Mouse (Mus musculus): ENCODE data around the gene Flot1. TPM values are rescaled to one million over a fixed set of nuclear protein-coding genes. Genes with fewer than 3 reads are reported as not detected.

The Flot1 gene
- total RNA-seq, 2 experiments from 2014 or later = 127 to 158 TPM

DNA sequence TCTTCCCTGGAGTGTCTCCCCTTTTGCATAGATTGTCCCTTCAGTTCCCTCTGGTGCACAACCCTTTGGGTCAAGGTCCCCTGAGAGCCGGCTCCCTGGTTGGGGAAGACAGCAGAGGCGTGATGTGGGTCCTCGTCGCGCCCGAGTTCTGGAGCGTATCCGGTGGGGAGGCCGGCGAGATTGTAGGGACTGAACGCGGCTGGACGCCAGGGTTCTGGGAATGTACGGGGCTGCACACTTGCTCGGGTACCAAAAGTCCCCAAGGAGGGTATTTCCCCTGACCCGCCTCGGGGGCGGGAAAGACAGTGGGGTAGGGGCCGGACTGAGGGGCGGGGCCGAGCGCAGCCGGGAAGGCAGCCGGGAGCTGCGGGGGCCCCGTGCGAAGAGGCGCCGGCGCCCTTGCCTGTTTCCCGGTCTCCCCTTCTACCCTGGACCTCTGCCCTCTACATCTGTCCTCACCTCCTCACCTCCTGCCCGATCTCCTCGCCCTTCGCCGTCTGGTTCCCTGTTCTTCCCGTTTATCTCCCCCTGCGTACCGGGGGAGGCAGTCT lies 43.3 kb downstream of the Flot1 start:
- peak in 1 of 2 experiments; percentile 34 for DNase-seq (ENCODE audit: low spot score in 2 of 2)

DNA sequence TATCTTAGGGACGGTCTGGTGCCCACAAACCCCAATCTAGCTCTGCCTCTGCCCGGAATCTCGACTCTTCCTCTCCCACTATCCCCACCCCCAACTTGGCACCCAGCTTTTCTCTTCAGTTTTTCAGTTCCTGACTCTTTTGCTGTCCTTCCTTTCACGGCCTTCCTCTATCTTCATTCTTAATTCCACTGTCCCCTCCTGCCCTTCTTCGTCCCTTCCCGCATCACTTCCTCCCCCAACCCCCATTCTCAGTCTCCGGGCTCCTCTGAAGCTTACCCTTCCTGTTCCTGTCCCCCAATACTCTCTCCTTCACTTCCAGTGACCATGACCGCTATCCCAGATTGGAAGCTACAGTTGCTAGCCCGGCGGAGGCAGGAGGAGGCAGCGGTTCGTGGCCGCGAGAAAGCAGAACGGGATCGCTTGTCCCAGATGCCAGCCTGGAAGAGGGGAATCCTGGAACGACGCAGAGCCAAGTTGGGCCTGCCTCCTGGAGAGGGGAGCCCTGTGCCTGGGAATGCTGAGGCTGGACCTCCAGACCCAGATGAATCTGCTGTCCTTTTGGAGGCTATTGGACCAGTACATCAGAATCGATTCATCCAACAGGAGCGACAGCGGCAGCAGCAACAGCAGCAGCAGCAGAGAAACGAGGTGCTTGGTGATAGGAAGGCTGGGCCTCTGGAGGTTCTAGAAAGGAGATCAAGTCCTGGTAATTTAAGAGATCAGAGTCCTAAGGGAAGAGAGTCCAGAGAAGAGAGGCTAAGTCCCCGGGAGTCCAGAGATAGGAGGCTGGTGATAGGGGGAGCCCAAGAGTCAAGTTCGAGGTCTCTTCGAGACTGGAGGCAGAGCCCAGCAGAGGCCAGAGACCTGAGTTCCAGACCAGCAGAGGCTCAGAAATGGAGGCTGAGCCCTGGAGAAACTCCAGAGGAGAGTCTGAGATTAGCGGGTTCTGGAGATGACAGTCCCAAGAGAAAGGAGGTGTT lies 44.2 kb downstream of the Flot1 start:
- no peak for DNase-seq (ENCODE audit: low spot score in 2 of 2)

DNA sequence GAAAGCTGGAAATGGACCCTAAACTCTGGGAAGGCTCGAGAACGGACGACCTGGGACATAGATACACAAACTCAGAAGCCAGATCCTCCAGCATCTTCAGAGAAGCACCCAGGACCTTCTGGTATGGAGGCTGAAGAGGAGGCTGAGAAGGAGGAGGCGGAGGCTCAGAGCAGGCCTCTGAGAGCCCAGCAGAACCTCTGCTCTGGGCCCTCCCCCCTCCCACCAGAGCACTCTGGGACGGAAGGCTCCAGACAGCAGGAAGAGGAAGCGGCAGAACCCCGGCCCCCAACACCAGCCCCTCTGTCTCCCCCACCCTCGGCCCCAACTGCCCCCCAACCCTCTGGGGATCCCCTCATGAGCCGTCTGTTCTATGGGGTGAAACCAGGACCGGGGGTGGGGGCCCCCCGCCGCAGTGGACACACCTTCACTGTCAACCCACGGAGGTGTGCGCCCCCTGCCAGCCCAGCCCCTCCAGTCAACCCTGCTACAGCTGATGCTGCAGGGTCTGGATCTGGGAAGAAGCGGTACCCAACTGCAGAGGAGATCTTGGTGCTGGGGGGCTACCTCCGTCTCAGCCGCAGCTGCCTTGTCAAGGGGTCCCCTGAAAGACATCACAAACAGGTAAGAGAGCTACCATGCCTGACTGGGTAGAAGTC lies 45.3 kb downstream of the Flot1 start:
- no peak for DNase-seq (ENCODE audit: low spot score in 2 of 2)

DNA sequence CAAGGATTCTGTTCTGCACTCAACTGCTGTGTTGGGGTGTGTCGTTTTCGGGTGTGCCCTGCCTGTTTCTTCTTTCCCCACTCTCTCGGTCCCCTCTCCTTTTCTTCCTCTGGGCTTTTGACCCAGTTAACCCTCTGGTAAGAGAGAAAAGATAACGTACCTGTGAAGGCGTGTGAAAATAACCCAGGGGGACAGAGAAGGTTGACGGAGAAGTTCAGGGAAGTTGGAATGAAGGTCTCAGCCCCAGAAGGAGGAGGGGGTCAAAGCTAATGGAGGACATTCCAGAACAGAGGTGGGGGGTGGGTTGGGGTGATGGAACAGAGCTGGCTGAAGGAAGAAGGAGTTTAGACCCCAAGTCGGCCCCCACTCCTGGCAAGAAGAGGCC lies 45.9 kb downstream of the Flot1 start:
- DNase-seq (ENCODE audit: low spot score in 2 of 2) = no peak

DNA sequence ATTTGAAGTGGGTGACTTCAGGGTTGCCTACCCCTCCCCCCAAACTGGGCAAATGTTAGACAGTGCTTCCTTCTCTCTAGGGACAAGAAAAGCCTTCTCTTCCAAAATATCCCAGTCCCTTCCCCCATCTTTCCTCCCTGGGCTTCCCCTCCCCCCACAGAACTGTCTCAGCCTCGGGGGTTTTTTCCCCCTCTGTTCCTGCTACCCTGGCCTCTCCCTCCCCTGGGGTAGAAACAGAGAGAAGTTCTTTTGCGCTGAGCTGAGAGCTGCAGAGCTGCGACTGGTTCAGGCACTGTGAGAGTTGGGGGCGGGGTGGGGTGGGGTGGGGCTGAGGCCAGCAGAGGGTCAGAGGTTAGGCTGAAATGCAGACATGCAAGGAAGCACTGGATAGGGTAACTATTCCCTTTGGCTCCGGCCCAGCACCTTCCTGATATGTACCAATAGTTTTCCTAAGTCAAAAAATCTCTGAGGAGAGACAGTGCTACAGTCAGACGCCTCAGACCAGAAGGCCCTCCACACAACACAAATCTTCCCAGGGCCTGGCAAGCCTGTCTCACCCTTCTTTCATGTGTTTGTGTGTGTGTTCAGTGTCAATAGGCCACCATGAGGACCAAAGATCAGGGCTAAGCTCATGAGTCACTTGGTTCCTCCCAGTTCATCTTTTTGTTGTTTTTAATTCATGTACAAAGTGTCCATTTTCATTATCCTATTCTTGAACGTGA lies 46.5 kb downstream of the Flot1 start:
- no peak for DNase-seq (ENCODE audit: low spot score in 2 of 2)

DNA sequence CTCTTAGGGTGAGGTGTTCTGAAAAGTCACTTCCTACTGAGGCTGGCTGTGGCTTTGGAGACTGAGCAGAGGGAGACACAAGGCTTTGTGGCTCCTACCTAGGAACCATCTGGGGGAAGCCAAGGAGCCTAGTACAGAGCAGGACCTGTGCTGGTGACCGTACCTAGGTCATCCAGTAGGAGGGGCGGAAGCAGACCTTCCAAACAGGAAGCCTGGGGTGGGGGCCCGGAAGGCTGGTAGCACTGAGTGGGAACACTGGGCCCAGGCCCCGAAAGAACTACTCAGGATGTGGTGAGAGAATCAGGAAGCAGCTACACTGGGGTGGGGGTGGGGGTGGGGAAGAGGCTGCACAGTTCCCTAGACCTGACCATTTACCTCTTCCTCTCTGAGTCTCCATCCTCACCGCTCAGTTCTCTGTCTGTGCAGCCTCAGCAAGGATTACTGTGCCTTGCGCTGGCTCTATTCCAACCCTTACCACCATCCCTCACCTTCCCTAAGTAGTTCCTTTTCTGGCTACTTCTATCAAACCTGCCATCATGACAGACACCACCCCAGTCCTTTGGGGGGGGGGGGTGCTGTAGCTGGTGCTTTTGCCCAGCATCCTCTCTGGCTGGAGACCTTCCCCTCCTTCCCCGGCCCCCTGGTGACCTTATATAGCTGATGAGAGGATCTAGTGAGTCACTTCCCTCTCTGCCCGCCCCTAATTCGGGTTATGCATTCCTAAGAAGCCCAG lies 47.3 kb downstream of the Flot1 start:
- DNase-seq (ENCODE audit: low spot score in 2 of 2) = no peak

DNA sequence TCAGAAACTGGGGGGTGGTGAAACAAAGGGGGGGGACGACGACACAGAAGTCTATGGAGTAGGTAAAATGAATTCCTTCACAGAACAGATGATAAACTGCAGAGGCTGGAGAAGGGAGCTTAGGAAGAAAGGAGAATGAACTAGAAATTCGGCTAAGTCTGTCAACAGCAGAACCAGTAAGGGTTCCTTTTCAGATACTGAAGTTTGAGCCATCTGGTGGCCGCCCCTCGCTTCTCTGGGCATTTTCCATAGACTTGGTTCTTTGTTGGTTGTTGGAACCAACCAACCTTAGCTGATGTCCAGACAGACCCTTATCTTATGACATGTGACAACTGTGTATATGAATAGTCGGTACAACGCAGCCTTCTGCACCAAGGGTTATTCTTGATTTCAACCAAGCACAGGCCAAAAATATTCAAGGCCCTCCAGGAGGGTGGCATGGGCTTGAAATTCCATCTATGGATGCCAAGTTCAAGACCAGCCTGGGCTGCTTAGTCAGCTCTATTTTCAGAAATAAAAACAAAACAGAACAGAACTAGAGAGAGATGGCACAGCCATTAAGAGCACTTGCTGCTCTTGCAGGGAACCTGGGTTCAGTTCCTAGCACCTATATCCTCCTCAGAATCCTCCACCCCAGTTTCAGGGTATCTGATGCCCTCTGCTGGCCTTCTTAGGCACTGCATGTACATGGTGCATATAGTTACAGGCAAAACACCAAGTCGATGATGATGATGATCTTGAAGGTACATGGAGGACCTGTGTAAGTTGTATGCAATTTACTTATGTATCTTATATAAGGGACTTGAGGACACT lies 48.1 kb downstream of the Flot1 start:
- no peak for DNase-seq (ENCODE audit: low spot score in 2 of 2)

DNA sequence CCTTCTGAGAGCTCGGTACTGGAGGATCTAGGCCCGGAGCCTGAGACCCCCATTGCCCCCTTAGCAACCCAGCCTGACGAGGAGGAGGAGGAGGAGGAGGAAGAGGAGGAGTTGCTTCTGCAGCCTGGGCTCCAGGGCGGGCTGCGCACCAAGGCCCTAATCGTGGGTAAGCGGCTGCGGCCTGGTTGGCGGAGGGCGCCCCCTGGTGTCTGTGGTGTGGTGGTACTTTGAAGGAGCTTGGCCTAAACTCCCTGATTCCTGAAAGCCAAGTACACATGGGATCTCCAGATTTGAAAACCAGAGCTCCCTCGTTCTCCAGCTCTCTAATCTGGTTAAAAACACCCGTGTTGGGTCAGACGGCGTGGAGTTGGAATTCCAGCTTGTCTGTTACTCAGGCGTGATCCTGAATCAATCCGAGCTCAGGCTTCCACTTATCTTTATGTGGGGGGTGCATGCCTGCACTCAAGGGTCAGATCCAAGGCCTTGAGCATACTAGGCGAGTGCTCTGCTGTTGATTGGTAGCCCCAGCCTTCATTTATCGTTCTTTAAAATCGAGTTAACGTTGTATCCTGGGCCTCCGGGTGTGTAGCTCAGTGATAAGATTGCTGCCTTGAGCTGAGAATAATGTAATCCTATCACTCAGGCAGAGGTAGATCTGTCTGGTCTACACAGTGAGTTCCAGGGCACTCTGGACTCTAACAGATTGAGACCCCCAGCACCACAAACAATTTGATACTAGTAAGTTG lies 50.9 kb downstream of the Flot1 start:
- DNase-seq (ENCODE audit: low spot score in 2 of 2) = peak; percentile 87

DNA sequence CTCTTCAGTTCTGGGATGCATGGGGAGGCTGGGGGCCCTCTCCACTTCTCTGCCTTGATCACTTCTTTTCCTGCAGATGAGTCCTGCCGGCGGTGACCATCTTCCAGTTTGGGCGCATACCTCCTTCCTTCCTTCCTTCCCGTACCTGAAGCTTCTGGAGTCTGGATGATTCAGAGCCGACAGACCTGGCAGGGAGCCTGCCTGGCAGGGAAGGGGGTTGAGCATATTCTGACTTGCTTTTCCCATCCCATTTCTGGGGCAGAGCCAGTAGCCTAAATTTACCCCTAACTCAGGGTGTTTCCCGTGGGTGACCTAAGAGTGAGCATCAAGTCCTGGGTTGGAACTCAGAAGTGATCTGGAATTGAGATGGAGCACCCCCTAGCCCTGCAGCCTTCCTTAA lies 51.7 kb downstream of the Flot1 start:
- DNase-seq (ENCODE audit: low spot score in 2 of 2) = peak; percentile 50 to 56

DNA sequence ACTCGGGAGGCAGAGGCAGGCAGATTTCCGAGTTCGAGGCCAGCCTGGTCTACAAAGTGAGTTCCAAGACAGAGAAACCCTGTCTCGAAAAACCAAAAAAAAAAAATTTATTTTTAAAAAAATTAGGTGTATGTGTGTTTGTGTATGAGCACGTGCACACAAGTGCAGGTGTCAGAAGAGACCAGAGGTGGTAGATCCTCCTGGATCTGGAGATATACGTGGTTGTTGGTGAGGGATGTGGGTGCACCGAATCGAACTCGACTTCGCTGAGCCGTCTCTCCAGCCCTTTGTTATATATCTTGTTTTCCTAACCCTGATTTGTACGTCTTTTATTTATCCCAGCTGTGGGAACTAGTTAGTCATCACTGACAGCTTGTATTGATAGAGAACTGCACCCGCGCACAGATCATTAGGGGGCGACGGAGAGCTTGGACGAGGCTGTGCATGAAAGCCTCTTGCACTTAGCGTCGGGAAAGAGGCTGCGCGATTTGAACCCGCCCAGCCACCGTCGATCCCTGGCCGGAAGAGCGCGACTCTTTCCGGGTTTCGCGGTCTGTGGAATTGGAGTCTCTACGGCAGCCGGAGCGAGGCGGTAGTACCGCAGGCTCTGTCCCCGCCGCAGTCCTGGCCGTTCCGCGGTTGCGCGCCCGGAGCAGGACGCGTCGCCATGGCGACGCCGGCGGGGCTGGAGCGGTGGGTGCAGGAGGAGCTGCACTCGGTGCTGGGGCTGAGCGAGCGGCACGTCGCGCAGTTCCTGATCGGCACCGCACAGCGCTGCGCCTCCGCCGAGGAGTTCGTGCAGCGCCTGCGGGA lies 56.4 kb downstream of the Flot1 start, which contains the start of gene Dhx16:
Gene Dhx16, plus strand, starts transcription at position 575 of the 813 bp plus-strand sequence.
- peak; percentile 97 to 98 for DNase-seq (ENCODE audit: low spot score in 2 of 2)

Small RNAs within 50 kb of the gene (microRNA-seq; reads per million reads assigned to microRNA genes)
- gene Gm28033 = 0 to 0.42 reads per million in 2 experiments

Other genes starting within 250 kb of the Flot1 start
- not detected for gene Sfta2, start 221.7 kb upstream of the Flot1 start, total RNA-seq (2021)
- gene Gm9573, start 196.6 kb upstream of the Flot1 start, total RNA-seq (2021) = not detected
- not detected for gene Mucl3, start 179.5 kb upstream of the Flot1 start, total RNA-seq (2021)
- gene Vars2, start 155.6 kb upstream of the Flot1 start, total RNA-seq (2021) = 10 to 100 TPM; 34.3 to 35.1 TPM
- 10 to 100 TPM; 26.7 to 37.5 TPM for gene Gtf2h4, start 149.5 kb upstream of the Flot1 start, total RNA-seq (2021)
- 10 to 100 TPM; 49.0 to 51.5 TPM for gene Ddr1, start 118.6 kb upstream of the Flot1 start, total RNA-seq (2021)
- gene Ier3, start 1.5 kb upstream of the Flot1 start, total RNA-seq (2021) = 10 to 100 TPM; 16.0 to 21.3 TPM
- 100 to 1,000 TPM; 442 to 465 TPM for gene Tubb5, start 15.1 kb downstream of the Flot1 start, total RNA-seq (2021)
- gene Mdc1, start 18.3 kb downstream of the Flot1 start, total RNA-seq (2021) = 10 to 100 TPM; 17.6 to 17.7 TPM
- gene Nrm, start 38.1 kb downstream of the Flot1 start, total RNA-seq (2021) = 1 to 10 TPM; 2.0 to 2.6 TPM
- 1 to 10 TPM; 8.9 to 9.1 TPM for gene Ppp1r18, start 42.4 kb downstream of the Flot1 start, total RNA-seq (2021)
- gene Dhx16, start 56.6 kb downstream of the Flot1 start, total RNA-seq (2021) = 10 to 100 TPM; 30.6 to 32.3 TPM
- gene 2310061I04Rik, start 74.2 kb downstream of the Flot1 start, total RNA-seq (2021) = 10 to 100 TPM; 56.4 to 57.5 TPM
- 10 to 100 TPM; 53.6 to 56.3 TPM for gene Atat1, start 86.8 kb downstream of the Flot1 start, total RNA-seq (2021)
- gene Mrps18b, start 93.2 kb downstream of the Flot1 start, total RNA-seq (2021) = 10 to 100 TPM; 39.9 to 41.3 TPM
- 10 to 100 TPM; 62.9 to 63.7 TPM for gene Ppp1r10, start 93.2 kb downstream of the Flot1 start, total RNA-seq (2021)
- gene Abcf1, start 146.5 kb downstream of the Flot1 start, total RNA-seq (2021) = 10 to 100 TPM; 69.4 to 71.6 TPM
- gene Gnl1, start 156.6 kb downstream of the Flot1 start, total RNA-seq (2021) = 100 to 1,000 TPM; 195 to 197 TPM
- gene Prr3, start 157.0 kb downstream of the Flot1 start, total RNA-seq (2021) = 10 to 100 TPM; 36.6 to 37.5 TPM
- 1 to 10 TPM; 1.5 to 2.2 TPM for gene H2-T24, start 197.3 kb downstream of the Flot1 start, total RNA-seq (2021)
- 10 to 100 TPM; 15.6 to 19.9 TPM for gene H2-T23, start 209.6 kb downstream of the Flot1 start, total RNA-seq (2021)
- gene H2-T22, start 219.5 kb downstream of the Flot1 start, total RNA-seq (2021) = 10 to 100 TPM; 18.5 to 20.8 TPM
- gene Gm6034, start 219.7 kb downstream of the Flot1 start, total RNA-seq (2021) = not detected
- 1 to 10 TPM; 1.4 TPM for gene Gm11127, start 235.1 kb downstream of the Flot1 start, total RNA-seq (2021)

Data from left cerebral cortex, adult 18-20 months (tissue).